Mouse (Mus musculus): ENCODE measurements around the gene Hoxd13. TPM values are rescaled to one million over a fixed set of nuclear protein-coding genes. Genes with fewer than 3 reads are reported as not detected.

Gene Hoxd13
- polyA plus RNA-seq, 1 experiment from 2014 or later = 0.14 TPM

GRCm38 (mm10) chr2:74675666-74676282 is 7.7 kb downstream of the Hoxd13 start:
- Histone ChIP-seq H3K9me3 (replicated peaks) (no peaks in the 10 kb centered on the region), H3K36me3 (no peaks in the 10 kb centered on the region), H3K4me3 (replicated peaks) (no peak overlapping the region), H3K27ac (replicated peaks) (no peak overlapping the region), H3K9ac (replicated peaks) (no peak overlapping the region), H3K4me2 (no peak overlapping the region), H3K4me1 (peaks cover 14% of the 10 kb centered on the region), H3K27me3 (replicated peaks) (peaks cover 98% of the 10 kb centered on the region)
- no peak for ATAC-seq (ENCODE audit: low FRiP score)
- 9% methylated on average over 24 of the region's 24 CpGs for WGBS

GRCm38 (mm10) chr2:74676376-74677052 is 8.4 kb downstream of the Hoxd13 start:
- ATAC-seq (ENCODE audit: low FRiP score) = no peak
- H3K9ac ChIP-seq (replicated peaks) = no peak overlapping the region
- peaks cover 99% of the 10 kb centered on the region for H3K27me3 ChIP-seq (replicated peaks)
- no peak overlapping the region for H3K27ac ChIP-seq (replicated peaks)
- H3K4me2 ChIP-seq = no peak overlapping the region
- H3K36me3 ChIP-seq = no peaks in the 10 kb centered on the region
- no peaks in the 10 kb centered on the region for H3K9me3 ChIP-seq (replicated peaks)
- no peak overlapping the region for H3K4me3 ChIP-seq (replicated peaks)
- 11% methylated on average over 9 of the region's 9 CpGs for WGBS
- peaks cover 16% of the 10 kb centered on the region for H3K4me1 ChIP-seq

- Histone ChIP-seq H3K4me2 (no peak overlapping the region), H3K9ac (replicated peaks) (no peak overlapping the region), H3K36me3 (no peaks in the 10 kb centered on the region), H3K4me1 (peaks cover 21% of the 10 kb centered on the region), H3K27ac (replicated peaks) (no peak overlapping the region), H3K27me3 (replicated peaks) (peaks cover 99% of the 10 kb centered on the region), H3K9me3 (replicated peaks) (no peaks in the 10 kb centered on the region), H3K4me3 (replicated peaks) (no peak overlapping the region)
- 21% methylated on average over 2 of the region's 2 CpGs for WGBS
- no peak for ATAC-seq (ENCODE audit: low FRiP score)
These were observed 9.0 kb downstream of the Hoxd13 start for GRCm38 (mm10) chr2:74677106-74677505.

GRCm38 (mm10) chr2:74678891-74679595 is 10.9 kb downstream of the Hoxd13 start, which contains the start of gene Hoxd11:
Gene Hoxd11, plus strand, starts transcription at chr2:74679557.
- ATAC-seq (ENCODE audit: low FRiP score) = no peak
- Histone ChIP-seq H3K4me3 (replicated peaks) (peak within 1 kb of the TSS; percentile 46), H3K4me2 (peak within 1 kb of the TSS; percentile 53), H3K9me3 (replicated peaks) (no peaks in the 10 kb centered on the region), H3K36me3 (no peaks in the 10 kb centered on the region), H3K4me1 (peaks cover 21% of the 10 kb centered on the region), H3K27me3 (replicated peaks) (peaks cover 88% of the 10 kb centered on the region), H3K27ac (replicated peaks) (peak within 1 kb of the TSS; percentile 81), H3K9ac (replicated peaks) (peak within 1 kb of the TSS; percentile 15; the same call in 1 of the 2 replicates)
- 3% methylated on average over 15 of the region's 15 CpGs for WGBS

- Histone ChIP-seq H3K36me3 (no peaks in the 10 kb centered on the region), H3K27me3 (replicated peaks) (peaks cover 88% of the 10 kb centered on the region), H3K9me3 (replicated peaks) (no peaks in the 10 kb centered on the region), H3K9ac (replicated peaks) (0 out of 2 replicates have a peak overlapping the region, but pooled peaks have one; percentile 15), H3K4me1 (peaks cover 21% of the 10 kb centered on the region), H3K4me3 (replicated peaks) (peak overlapping the region; percentile 46), H3K27ac (replicated peaks) (peak overlapping the region; percentile 81), H3K4me2 (peak overlapping the region; percentile 53)
- 1% methylated on average over 26 of the region's 26 CpGs for WGBS
- no peak for ATAC-seq (ENCODE audit: low FRiP score)
These were observed 11.5 kb downstream of the Hoxd13 start for GRCm38 (mm10) chr2:74679596-74679971.

GRCm38 (mm10) chr2:74679980-74680379 is 11.9 kb downstream of the Hoxd13 start:
- H3K4me1 ChIP-seq = peaks cover 21% of the 10 kb centered on the region
- no peaks in the 10 kb centered on the region for H3K9me3 ChIP-seq (replicated peaks)
- under 1% methylated on average over 23 of the region's 23 CpGs for WGBS
- H3K9ac ChIP-seq (replicated peaks) = 0 out of 2 replicates have a peak overlapping the region, but pooled peaks have one; percentile 15
- H3K36me3 ChIP-seq = no peaks in the 10 kb centered on the region
- peak overlapping the region; percentile 81 for H3K27ac ChIP-seq (replicated peaks)
- H3K4me3 ChIP-seq (replicated peaks) = peak overlapping the region; percentile 46
- H3K4me2 ChIP-seq = peak overlapping the region; percentile 53
- no peak for ATAC-seq (ENCODE audit: low FRiP score)
- peaks cover 87% of the 10 kb centered on the region for H3K27me3 ChIP-seq (replicated peaks)

GRCm38 (mm10) chr2:74680561-74681398 is 12.7 kb downstream of the Hoxd13 start:
- Histone ChIP-seq H3K4me2 (peak overlapping the region; percentile 53), H3K4me3 (replicated peaks) (peak overlapping the region; percentile 46)

GRCm38 (mm10) chr2:74681594-74682531 is 13.8 kb downstream of the Hoxd13 start:
- Histone ChIP-seq H3K4me2 (peak overlapping the region; percentile 53), H3K36me3 (no peaks in the 10 kb centered on the region), H3K9me3 (replicated peaks) (no peaks in the 10 kb centered on the region), H3K27me3 (replicated peaks) (peaks cover 77% of the 10 kb centered on the region), H3K27ac (replicated peaks) (peak overlapping the region; percentile 81), H3K4me3 (replicated peaks) (peak overlapping the region; percentile 46), H3K9ac (replicated peaks) (peak overlapping the region; percentile 47), H3K4me1 (peaks cover 14% of the 10 kb centered on the region)
- ATAC-seq (ENCODE audit: low FRiP score) = peak; percentile 48
- under 1% methylated on average over 73 of the region's 78 CpGs for WGBS

More at GRCm38 (mm10) chr2:74680561-74681398, 12.7 kb downstream of the Hoxd13 start:
- Histone ChIP-seq H3K27ac (replicated peaks) (peak overlapping the region; percentile 81), H3K9me3 (replicated peaks) (no peaks in the 10 kb centered on the region), H3K4me1 (peaks cover 14% of the 10 kb centered on the region), H3K9ac (replicated peaks) (peak overlapping the region; percentile 47; the same call in 1 of the 2 replicates), H3K27me3 (replicated peaks) (peaks cover 85% of the 10 kb centered on the region), H3K36me3 (no peaks in the 10 kb centered on the region)
- ATAC-seq (ENCODE audit: low FRiP score) = no peak
- WGBS = 4% methylated on average over 21 of the region's 21 CpGs

GRCm38 (mm10) chr2:74682796-74683195 is 14.7 kb downstream of the Hoxd13 start:
- no peak for ATAC-seq (ENCODE audit: low FRiP score)
- peak overlapping the region; percentile 81 for H3K27ac ChIP-seq (replicated peaks)
- no peaks in the 10 kb centered on the region for H3K9me3 ChIP-seq (replicated peaks)
- H3K27me3 ChIP-seq (replicated peaks) = peaks cover 74% of the 10 kb centered on the region
- peak overlapping the region; percentile 53 for H3K4me2 ChIP-seq
- no peaks in the 10 kb centered on the region for H3K36me3 ChIP-seq
- H3K9ac ChIP-seq (replicated peaks) = peak overlapping the region; percentile 47
- peak overlapping the region; percentile 46 for H3K4me3 ChIP-seq (replicated peaks)
- H3K4me1 ChIP-seq = peaks cover 14% of the 10 kb centered on the region
- under 1% methylated on average over 45 of the region's 51 CpGs for WGBS

GRCm38 (mm10) chr2:74683471-74683951 is 15.4 kb downstream of the Hoxd13 start:
- no peak for ATAC-seq (ENCODE audit: low FRiP score)

More at GRCm38 (mm10) chr2:74683471-74683951, 15.4 kb downstream of the Hoxd13 start:
- peak overlapping the region; percentile 81 for H3K27ac ChIP-seq (replicated peaks)
- peaks cover 14% of the 10 kb centered on the region for H3K4me1 ChIP-seq
- H3K9ac ChIP-seq (replicated peaks) = 0 out of 2 replicates have a peak overlapping the region, but pooled peaks have one; percentile 26
- H3K36me3 ChIP-seq = no peaks in the 10 kb centered on the region
- H3K4me2 ChIP-seq = peak overlapping the region; percentile 53
- 2% methylated on average over 18 of the region's 18 CpGs for WGBS
- H3K9me3 ChIP-seq (replicated peaks) = no peaks in the 10 kb centered on the region
- H3K27me3 ChIP-seq (replicated peaks) = peaks cover 69% of the 10 kb centered on the region
- peak overlapping the region; percentile 46 for H3K4me3 ChIP-seq (replicated peaks)
